Mouse (Mus musculus) hindbrain, embryonic 11.5 days (tissue): ENCODE measurements at regions not wholly inside any gene's neighbourhood (a gene's known extent, or its start where the extent isn't known, plus 50 kb on each side); places are given as distances from the start of the nearest gene placed in this dataset.

Experiments
- ATAC-seq: fragments of 200-750 bp; cut with Nextera tagmentation; 2 replicates; pipeline ENCODE4 v1.8.0; 2017; ENCODE audit warnings: mild to moderate bottlenecking, moderate TSS enrichment, moderate library complexity; ENCODE audit not compliant: low FRiP score
- DNase-seq: peaks from one replicate; pipeline ENCODE4 v3.0.0-alpha.2; 2015; ENCODE audit warnings: low spot score
- H3K27ac ChIP-seq: fragments of 300-500 bp; sonication (generic); 2 replicates; pipeline ENCODE4 v1.5.1; 2014; ENCODE audit warnings: mild to moderate bottlenecking, low read depth, low read length
- H3K27me3 ChIP-seq: fragments of 300-500 bp; sonication (generic); 2 replicates; pipeline ENCODE4 v1.6.1; 2014; ENCODE audit warnings: mild to moderate bottlenecking, low read length, moderate library complexity, mixed read lengths; ENCODE audit not compliant: control insufficient read depth, insufficient read depth
- H3K36me3 ChIP-seq: fragments of 300-500 bp; sonication (generic); 2 replicates; pipeline ENCODE4 v1.6.1; 2014; ENCODE audit warnings: mild to moderate bottlenecking, low read length, moderate library complexity, mixed read lengths; ENCODE audit not compliant: control insufficient read depth, insufficient read depth
- H3K4me1 ChIP-seq: fragments of 300-500 bp; sonication (generic); replicated peaks from 2 replicates; pipeline ENCODE4 v1.6.1; 2014; ENCODE audit warnings: low read length, mixed read lengths; ENCODE audit not compliant: control insufficient read depth, insufficient read depth
- H3K4me2 ChIP-seq: fragments of 300-500 bp; sonication (generic); replicated peaks from 2 replicates; pipeline ENCODE4 v1.6.1; 2014; ENCODE audit warnings: mild to moderate bottlenecking, low read depth, low read length
- H3K4me3 ChIP-seq: fragments of 300-500 bp; sonication (generic); 2 replicates; pipeline ENCODE4 v1.5.1; 2014; ENCODE audit warnings: low read depth, low read length
- H3K9ac ChIP-seq: fragments of 300-500 bp; sonication (generic); 2 replicates; pipeline ENCODE4 v1.6.1; 2014; ENCODE audit warnings: low read depth, low read length
- H3K9me3 ChIP-seq: fragments of 300-500 bp; sonication (generic); 2 replicates; pipeline ENCODE4 v1.6.1; 2016; ENCODE audit warnings: low read length; ENCODE audit not compliant: control insufficient read depth
- WGBS: fragments of 180-500 bp; shearing (Covaris S2); extraction: QIAGEN DNeasy Blood & Tissue Kit; methylation state at CpG from one replicate; pipeline ENCODE4 v1.1.7; 2014; 5-methylcytosine and 5-hydroxymethylcytosine counted together

DNA sequence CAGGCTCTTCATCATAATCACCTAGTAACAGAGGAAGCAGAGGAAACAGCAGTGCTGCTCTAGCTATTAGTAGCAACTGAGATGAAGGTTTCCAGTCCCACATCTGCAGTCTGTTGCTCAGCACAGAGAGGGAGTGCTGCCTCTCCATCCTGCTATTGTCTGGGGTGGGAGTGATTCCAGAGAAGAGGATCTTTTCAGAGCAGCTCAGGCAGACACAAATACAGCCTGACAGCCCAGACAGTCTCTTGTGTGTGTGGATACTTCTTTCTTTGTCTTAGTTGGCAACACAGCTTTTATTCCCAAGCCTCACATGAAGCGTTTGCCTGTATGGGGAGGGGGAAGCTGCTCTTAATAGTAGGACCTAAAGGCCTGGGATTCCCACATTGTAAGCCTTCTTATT, 107.2 kb upstream of the Nhs start:
- H3K4me2 ChIP-seq = no peak overlapping the region
- H3K27me3 ChIP-seq = no peaks in the 10 kb centered on the region; the same call in 1 of the 2 replicates
- no peak overlapping the region for H3K9ac ChIP-seq
- 35% methylated on average over 1 of the region's 1 CpGs for WGBS
- peak overlapping the region; percentile 31; the same call in 1 of the 2 replicates for H3K27ac ChIP-seq
- peak; percentile 20 for DNase-seq
- H3K4me1 ChIP-seq = no peaks in the 10 kb centered on the region
- H3K9me3 ChIP-seq = no peaks in the 10 kb centered on the region
- ATAC-seq = peak; percentile 91
- no peak overlapping the region for H3K4me3 ChIP-seq
- H3K36me3 ChIP-seq = no peaks in the 10 kb centered on the region

DNA sequence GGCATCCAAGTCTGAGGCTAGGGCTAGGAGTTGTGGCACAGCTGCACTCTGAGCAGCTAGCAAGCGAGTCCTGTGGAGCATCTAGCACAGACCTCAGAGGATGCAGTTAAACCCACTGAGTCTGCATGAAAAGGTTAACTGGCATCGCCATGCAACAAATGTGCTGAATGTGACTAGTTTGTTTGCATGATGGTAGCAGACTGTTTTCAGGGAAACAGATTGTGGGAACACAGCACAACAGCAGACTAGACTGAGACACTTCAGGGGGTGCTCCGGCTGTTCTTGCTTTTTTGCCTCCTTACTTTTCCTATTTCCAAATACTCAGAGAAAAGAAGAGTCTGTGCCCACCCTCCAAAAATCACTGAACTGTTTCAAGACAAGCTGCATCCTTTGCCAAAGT, 97.9 kb upstream of the Nhs start:
- H3K9me3 ChIP-seq = no peaks in the 10 kb centered on the region
- WGBS = 86% methylated on average over 3 of the region's 3 CpGs
- H3K9ac ChIP-seq = no peak overlapping the region
- H3K36me3 ChIP-seq = no peaks in the 10 kb centered on the region
- no peak overlapping the region for H3K4me3 ChIP-seq
- peaks cover 5% of the 10 kb centered on the region; the same call in 1 of the 2 replicates for H3K27me3 ChIP-seq
- DNase-seq (no peak), ATAC-seq (no peak)
- H3K27ac ChIP-seq = no peak overlapping the region
- H3K4me2 ChIP-seq = no peak overlapping the region
- no peaks in the 10 kb centered on the region for H3K4me1 ChIP-seq

DNA sequence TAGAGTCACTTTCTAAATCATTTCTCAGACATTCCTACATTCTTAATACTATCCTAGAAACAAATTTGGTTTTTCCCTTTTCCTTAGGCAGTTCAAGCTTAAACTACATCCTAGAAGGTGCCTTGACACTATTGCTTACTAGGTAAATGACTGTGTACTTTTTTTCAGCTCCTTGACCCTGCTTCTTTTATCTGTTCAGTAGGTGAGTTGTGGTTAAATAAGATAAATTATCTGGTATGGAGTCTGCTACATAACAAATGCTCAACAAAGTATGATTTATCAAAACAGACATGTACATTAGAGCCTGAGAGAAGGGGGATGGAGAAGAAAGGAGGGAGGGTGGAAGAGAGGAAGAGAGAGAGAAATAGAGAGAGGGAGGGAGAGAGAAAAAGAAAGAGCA, 96.3 kb upstream of the Nhs start:
- Histone ChIP-seq H3K4me3 (no peak overlapping the region), H3K4me2 (no peak overlapping the region), H3K36me3 (no peaks in the 10 kb centered on the region), H3K4me1 (no peaks in the 10 kb centered on the region), H3K9ac (no peak overlapping the region), H3K9me3 (no peaks in the 10 kb centered on the region), H3K27me3 (peaks cover 5% of the 10 kb centered on the region; the same call in 1 of the 2 replicates), H3K27ac (no peak overlapping the region)
- no peak for ATAC-seq
- DNase-seq = no peak

DNA sequence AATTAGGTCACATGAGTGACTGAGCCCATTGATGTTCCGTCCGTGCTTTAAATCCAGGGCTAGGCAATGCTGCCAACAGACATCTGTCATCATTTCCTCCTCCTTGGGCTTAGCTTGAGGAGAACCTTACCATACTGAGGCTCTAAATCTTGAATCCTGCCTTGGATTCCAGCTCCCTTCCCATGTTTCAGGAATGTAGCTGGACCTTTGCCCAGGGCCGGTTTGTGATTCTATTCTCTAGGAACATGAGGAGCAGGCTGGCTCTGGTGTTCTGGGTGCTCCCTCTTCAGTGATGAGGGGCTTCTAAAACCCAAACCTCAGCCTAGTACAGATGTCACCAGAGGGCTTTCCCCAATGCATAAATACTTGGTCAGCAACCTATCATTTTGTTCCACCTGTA, 81.8 kb upstream of the Nhs start:
- H3K4me1 ChIP-seq = no peaks in the 10 kb centered on the region
- 73% methylated on average over 3 of the region's 3 CpGs for WGBS
- H3K9ac ChIP-seq = no peak overlapping the region
- no peaks in the 10 kb centered on the region for H3K36me3 ChIP-seq
- H3K27ac ChIP-seq = no peak overlapping the region
- ATAC-seq = no peak
- no peaks in the 10 kb centered on the region for H3K9me3 ChIP-seq
- peaks cover 3% of the 10 kb centered on the region; the same call in 1 of the 2 replicates for H3K27me3 ChIP-seq
- H3K4me3 ChIP-seq = no peak overlapping the region
- no peak for DNase-seq
- no peak overlapping the region for H3K4me2 ChIP-seq

- ATAC-seq (no peak), DNase-seq (no peak)
- Histone ChIP-seq H3K36me3 (no peaks in the 10 kb centered on the region), H3K9me3 (no peaks in the 10 kb centered on the region), H3K27ac (no peak overlapping the region), H3K4me3 (no peak overlapping the region), H3K4me1 (no peaks in the 10 kb centered on the region), H3K4me2 (no peak overlapping the region), H3K27me3 (peaks cover 2% of the 10 kb centered on the region; the same call in 1 of the 2 replicates), H3K9ac (no peak overlapping the region)
- WGBS = 86% methylated on average over 5 of the region's 5 CpGs
Measured at GRCm38 (mm10) chrX:162235552-162235951, 76.0 kb upstream of the Nhs start.

DNA sequence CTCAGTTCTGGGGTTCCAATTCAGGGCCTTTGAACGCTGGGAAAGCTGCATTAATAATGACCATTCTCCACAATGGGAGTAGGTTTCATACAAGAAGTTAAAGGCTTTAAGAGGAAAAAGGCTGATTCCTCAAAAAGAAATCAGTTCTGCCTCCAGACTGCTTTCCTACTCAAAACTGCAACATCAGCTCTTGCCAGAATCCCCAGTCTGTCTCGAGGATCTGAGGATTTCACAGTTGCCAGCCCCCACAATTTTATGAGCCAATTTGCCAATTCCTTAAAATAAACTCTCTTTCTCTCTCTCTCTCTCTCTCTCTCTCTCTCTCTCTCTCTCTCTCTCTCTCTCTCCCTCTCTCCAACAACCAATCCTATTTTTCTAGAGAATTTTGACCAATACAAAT, 51.3 kb upstream of the Nhs start:
- H3K4me2 ChIP-seq = no peak overlapping the region
- H3K36me3 ChIP-seq = no peaks in the 10 kb centered on the region
- H3K4me3 ChIP-seq = no peak overlapping the region
- 74% methylated on average over 2 of the region's 2 CpGs for WGBS
- no peak overlapping the region for H3K27ac ChIP-seq
- H3K4me1 ChIP-seq = no peaks in the 10 kb centered on the region
- H3K27me3 ChIP-seq = peaks cover 2% of the 10 kb centered on the region; the same call in 1 of the 2 replicates
- ATAC-seq (no peak), DNase-seq (no peak)
- no peak overlapping the region for H3K9ac ChIP-seq
- H3K9me3 ChIP-seq = no peaks in the 10 kb centered on the region
